Mouse (Mus musculus): ENCODE results near the gene Tmem56. TPM values are rescaled to one million over a fixed set of nuclear protein-coding genes. Genes with fewer than 3 reads are reported as not detected.

Tmem56 gene
- total RNA-seq, 2 experiments from 2014 or later = 0.69 to 1.7 TPM

- DNase-seq = no peak
Observed at GRCm38 (mm10) chr3:121239096-121239495, 43.8 kb downstream of the Tmem56 start.

- no peak for DNase-seq
Observed at GRCm38 (mm10) chr3:121224763-121225162, 58.1 kb downstream of the Tmem56 start.

GRCm38 (mm10) chr3:121224185-121224584, 58.7 kb downstream of the Tmem56 start:
- no peak for DNase-seq

GRCm38 (mm10) chr3:121221987-121222386, 60.9 kb downstream of the Tmem56 start:
- DNase-seq = no peak

GRCm38 (mm10) chr3:121217011-121217410, 65.9 kb downstream of the Tmem56 start:
- no peak for DNase-seq

- no peak for DNase-seq
Observed at GRCm38 (mm10) chr3:121213501-121213900, 69.4 kb downstream of the Tmem56 start.

- DNase-seq = no peak
Observed at GRCm38 (mm10) chr3:121212156-121212555, 70.7 kb downstream of the Tmem56 start.

- DNase-seq = no peak
Observed at GRCm38 (mm10) chr3:121208994-121209393, 73.9 kb downstream of the Tmem56 start.

GRCm38 (mm10) chr3:121206202-121206882, 76.6 kb downstream of the Tmem56 start:
- DNase-seq = no peak

- no peak for DNase-seq
Observed at GRCm38 (mm10) chr3:121202638-121203037, 80.3 kb downstream of the Tmem56 start.

- DNase-seq = no peak
Observed at GRCm38 (mm10) chr3:121201012-121201747, 81.7 kb downstream of the Tmem56 start.

- no peak for DNase-seq
Observed at GRCm38 (mm10) chr3:121189199-121189598, 93.7 kb downstream of the Tmem56 start.

- no peak for DNase-seq
Observed at GRCm38 (mm10) chr3:121187510-121187909, 95.4 kb downstream of the Tmem56 start.

GRCm38 (mm10) chr3:121186925-121187324, 96.0 kb downstream of the Tmem56 start:
- no peak for DNase-seq

GRCm38 (mm10) chr3:121185197-121185596, 97.7 kb downstream of the Tmem56 start:
- DNase-seq = no peak

- no peak for DNase-seq
Observed at GRCm38 (mm10) chr3:121176011-121176410, 106.9 kb downstream of the Tmem56 start.

- no peak for DNase-seq
Observed at GRCm38 (mm10) chr3:121174248-121174945, 108.5 kb downstream of the Tmem56 start.

GRCm38 (mm10) chr3:121172718-121173117, 110.2 kb downstream of the Tmem56 start:
- DNase-seq = no peak

GRCm38 (mm10) chr3:121171872-121172265, 111.0 kb downstream of the Tmem56 start:
- no peak for DNase-seq

- peak; percentile 93 for DNase-seq
Observed at GRCm38 (mm10) chr3:121171243-121171871, 111.5 kb downstream of the Tmem56 start, which contains the start of gene Rwdd3. Gene Rwdd3 (minus strand): TSS chr3:121171695.

- no peak for DNase-seq
Observed at GRCm38 (mm10) chr3:121170631-121171030, 112.3 kb downstream of the Tmem56 start.

GRCm38 (mm10) chr3:121169092-121169942, 113.6 kb downstream of the Tmem56 start:
- no peak for DNase-seq

Data from heart, postnatal 4 days (tissue).